Mouse (Mus musculus): ENCODE measurements around the gene Bank1.

DNA sequence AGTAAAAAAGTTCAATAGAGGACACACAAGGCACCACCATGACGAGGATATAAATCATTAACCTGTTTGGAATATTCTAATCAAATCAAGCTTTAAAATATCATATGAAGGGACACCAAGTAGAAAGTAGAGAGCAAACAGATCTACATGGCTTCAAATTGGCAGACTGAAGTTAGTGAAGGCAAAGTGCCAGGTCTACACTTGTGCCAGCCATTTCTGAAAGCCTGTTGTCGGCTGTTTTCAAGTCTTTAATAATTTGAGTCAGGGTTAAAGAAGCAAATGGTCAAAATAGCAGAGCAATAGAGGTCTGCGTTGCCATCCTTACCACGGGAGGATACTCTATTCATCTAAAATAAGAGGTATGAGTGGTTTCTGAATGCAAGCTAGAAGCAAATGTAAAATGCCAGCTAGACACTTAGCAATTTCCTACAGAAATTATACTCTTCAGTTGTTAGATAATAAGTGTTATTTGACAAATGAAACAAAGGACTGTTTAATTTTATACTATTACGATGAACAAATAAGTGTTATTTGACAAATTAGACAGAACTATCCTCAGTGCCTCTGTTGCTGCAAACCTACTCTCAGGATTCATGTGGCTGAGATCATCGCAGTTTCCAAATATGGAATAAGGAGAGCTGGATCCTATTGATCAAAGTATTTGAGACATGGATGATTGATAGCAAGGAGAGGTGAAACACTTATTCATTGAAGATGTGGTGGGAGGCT is 216.3 kb downstream of the Bank1 start:
- TF ChIP-seq CTCF (IDR thresholded peaks at IDR 0.05; ENCODE audit: borderline replicate concordance, control insufficient read depth, extremely low read depth, insufficient read depth, low read length, poor library complexity) (no peak), POLR2A (IDR thresholded peaks at IDR 0.05; ENCODE audit: control insufficient read depth, extremely low read depth, insufficient read depth, low read length, poor library complexity) (no peak)
